20 mouse cellular contexts compared by ENCODE assay signal in genomic region chr6:146315153-146315552, GRCm38 (mm10).
"Had no signal": no experiment of that assay in that cellular context is flagged by ENCODE, and none has a peak within 500 bp of the region (broad histone marks: within the 10 kb centered on the region; RNA-seq: fewer than 3 reads in every experiment).

No protein-coding gene starts in this region.

- H3K27me3 ChIP-seq: intestine, embryonic 15.5 days; limb, embryonic 13.5 days; midbrain, embryonic 13.5 days; neural tube, embryonic 13.5 days; stomach, embryonic 15.5 days had no signal

- DNase-seq: liver; liver, postnatal 0 days; lung, embryonic 14.5 days; retina, postnatal 1 day; right cerebral cortex, postnatal 25 days; spleen, adult 18-20 months; thymus, postnatal 25 days had no signal

- H3K9me3 ChIP-seq: intestine, embryonic 15.5 days; limb, embryonic 10.5 days; limb, embryonic 13.5 days; midbrain, embryonic 13.5 days; neural tube, embryonic 13.5 days; stomach, embryonic 15.5 days had no signal

- H3K27ac ChIP-seq: intestine, embryonic 15.5 days; kidney, postnatal 0 days; limb, embryonic 10.5 days; limb, embryonic 13.5 days; liver, embryonic 14.5 days; macrophage; midbrain, embryonic 13.5 days; neural tube, embryonic 13.5 days; stomach, embryonic 15.5 days had no signal

- ATAC-seq: hindbrain, embryonic 16.5 days; intestine, embryonic 15.5 days; liver, postnatal 0 days; lung, postnatal 0 days; midbrain, embryonic 13.5 days; midbrain, embryonic 16.5 days had no signal

- H3K36me3 ChIP-seq: intestine, embryonic 15.5 days; limb, embryonic 10.5 days; limb, embryonic 13.5 days; midbrain, embryonic 13.5 days; neural tube, embryonic 13.5 days; stomach, embryonic 15.5 days had no signal

- H3K9ac ChIP-seq: intestine, embryonic 15.5 days; limb, embryonic 13.5 days; liver, embryonic 14.5 days; liver, postnatal 0 days; lung, embryonic 14.5 days; midbrain, embryonic 13.5 days; neural tube, embryonic 13.5 days; stomach, embryonic 15.5 days had no signal

- H3K4me3 ChIP-seq: intestine, embryonic 15.5 days; limb, embryonic 10.5 days; limb, embryonic 13.5 days; midbrain, embryonic 13.5 days; myocyte; neural tube, embryonic 13.5 days; stomach, embryonic 15.5 days had no signal

- H3K4me1 ChIP-seq: intestine, embryonic 15.5 days; midbrain, embryonic 13.5 days; stomach, embryonic 15.5 days had no signal

- H3K4me2 ChIP-seq: intestine, embryonic 15.5 days; limb, embryonic 13.5 days; lung, embryonic 14.5 days; midbrain, embryonic 13.5 days; neural tube, embryonic 13.5 days; stomach, embryonic 15.5 days had no signal
